Mouse (Mus musculus) activated CD4-positive, CD25-positive, alpha-beta regulatory T cell, adult 9 weeks (primary cell): ENCODE data around the gene Ssh1. TPM values are rescaled to one million over a fixed set of nuclear protein-coding genes. Genes with fewer than 3 reads are reported as not detected.

ENCODE experiments used
- polyA plus RNA-seq: library from polyadenylated mRNA; unstranded; fragments of 100-300 nt; shearing (Covaris generic); gene quantifications from one replicate; pipeline ENCODE4 v1.2.1, GENCODE M21; 2017

Ssh1 gene
- 36.1 TPM for polyA plus RNA-seq

GRCm38 (mm10) chr5:113993487-113994465, at the start of gene Ssh1:
Ssh1 (minus strand) TSS chr5:113993894.

GRCm38 (mm10) chr5:114003542-114003941, 9.8 kb upstream of the Ssh1 start, which contains the start of gene Dao:
Dao (plus strand) TSS chr5:114003703.

GRCm38 (mm10) chr5:113908592-113909441, 84.9 kb downstream of the Ssh1 start, which contains the start of gene Coro1c:
Coro1c (minus strand) TSS chr5:113908758.

Other genes with a start within 250 kb of the Ssh1 start
- 44.5 TPM for gene Sart3, start 221.4 kb downstream of the Ssh1 start, polyA plus RNA-seq
- 22.2 TPM for gene Iscu, start 221.1 kb downstream of the Ssh1 start, polyA plus RNA-seq
- not detected for gene Tmem119, start 193.4 kb downstream of the Ssh1 start, polyA plus RNA-seq
- 1,088 TPM for gene Selplg, start 161.2 kb downstream of the Ssh1 start, polyA plus RNA-seq
- gene Coro1c, start 85.1 kb downstream of the Ssh1 start, polyA plus RNA-seq, result 91.7 TPM
- gene Dao, start 9.8 kb upstream of the Ssh1 start, polyA plus RNA-seq, result 0.90 TPM
- gene Usp30, start 71.6 kb upstream of the Ssh1 start, polyA plus RNA-seq, result 1.7 TPM
- not detected for gene Svop, start 97.7 kb upstream of the Ssh1 start, polyA plus RNA-seq
- 20.2 TPM for gene Alkbh2, start 134.3 kb upstream of the Ssh1 start, polyA plus RNA-seq
- 2.1 TPM for gene Ung, start 136.5 kb upstream of the Ssh1 start, polyA plus RNA-seq
- 0.50 TPM for gene Acacb, start 152.6 kb upstream of the Ssh1 start, polyA plus RNA-seq